Mouse (Mus musculus) embryonic facial prominence, embryonic 11.5 days (tissue): ENCODE results near the gene Defb13. TPM values are rescaled to one million over a fixed set of nuclear protein-coding genes. Genes with fewer than 3 reads are reported as not detected.
A peak's percentile ranks its signal among the peaks of the same experiment; 100 is the strongest.

Source experiments
- ATAC-seq: fragments of 200-750 bp; cut with Nextera tagmentation; replicated peaks from 2 replicates; pipeline ENCODE4 v1.8.0; 2017; ENCODE audit warnings: low read depth; ENCODE audit not compliant: insufficient number of reproducible peaks, low FRiP score, low TSS enrichment
- DNase-seq: peaks from one replicate; pipeline ENCODE4 v3.0.0-alpha.2; 2015; ENCODE audit warnings: low spot score
- H3K27ac ChIP-seq: fragments of 300-500 bp; sonication (generic); replicated peaks from 2 replicates; pipeline ENCODE4 v1.5.1; 2014; ENCODE audit warnings: mild to moderate bottlenecking, low read depth, low read length, control low read depth
- H3K27me3 ChIP-seq: fragments of 300-500 bp; sonication (generic); 2 replicates; pipeline ENCODE4 v1.6.1; 2014; ENCODE audit warnings: mild to moderate bottlenecking, low read length, moderate library complexity, mixed read lengths; ENCODE audit not compliant: control insufficient read depth, insufficient read depth
- H3K36me3 ChIP-seq: fragments of 300-500 bp; sonication (generic); replicated peaks from 2 replicates; pipeline ENCODE4 v1.6.1; 2014; ENCODE audit warnings: low read depth, mild to moderate bottlenecking, low read length, moderate library complexity, mixed read lengths; ENCODE audit not compliant: control insufficient read depth, insufficient read depth
- H3K4me1 ChIP-seq: fragments of 300-500 bp; sonication (generic); 2 replicates; pipeline ENCODE4 v1.6.1; 2014; ENCODE audit warnings: low read length, mixed read lengths; ENCODE audit not compliant: control insufficient read depth, insufficient read depth
- H3K4me2 ChIP-seq: fragments of 300-500 bp; sonication (generic); 2 replicates; pipeline ENCODE4 v1.6.1; 2014; ENCODE audit warnings: low read depth, mild to moderate bottlenecking, control low read depth, low read length, moderate library complexity
- H3K4me3 ChIP-seq: fragments of 300-500 bp; sonication (generic); 2 replicates; pipeline ENCODE4 v1.5.1; 2014; ENCODE audit warnings: low read depth, low read length, control low read depth
- H3K9ac ChIP-seq: fragments of 300-500 bp; sonication (generic); replicated peaks from 2 replicates; pipeline ENCODE4 v1.6.1; 2014; ENCODE audit warnings: mild to moderate bottlenecking, control low read depth, low read length
- H3K9me3 ChIP-seq: fragments of 300-500 bp; sonication (generic); replicated peaks from 2 replicates; pipeline ENCODE4 v1.6.1; 2016; ENCODE audit warnings: mild to moderate bottlenecking, low read length, inconsistent platforms, mixed read lengths; ENCODE audit not compliant: control insufficient read depth
- WGBS: fragments of 180-500 bp; shearing (Covaris S2); extraction: QIAGEN DNeasy Blood & Tissue Kit; methylation state at CpG from one replicate; pipeline ENCODE4 v1.1.7; 2014; 5-methylcytosine and 5-hydroxymethylcytosine counted together
- polyA plus RNA-seq: library from polyadenylated mRNA; unstranded; fragments of >200 nt; fragmentation: Nextera tagmentation; extraction: Ambion mirVana; gene quantifications from 2 replicates; pipeline ENCODE4 v1.2.1, GENCODE M21; 2014

Gene Defb13
- polyA plus RNA-seq, 1 experiment from 2014 or later, result not detected

GRCm38 (mm10) chr8:21992184-21992583 is 45.6 kb downstream of the Defb13 start:
- H3K9ac ChIP-seq, result no peak overlapping the region
- H3K36me3 ChIP-seq, result no peaks in the 10 kb centered on the region
- H3K4me2 ChIP-seq, result no peak overlapping the region
- ATAC-seq (0 out of 2 replicates have a peak, but pooled peaks have one; percentile 34), DNase-seq (peak; percentile 51)
- WGBS, result 19% methylated on average over 6 of the region's 6 CpGs
- no peaks in the 10 kb centered on the region for H3K4me1 ChIP-seq
- no peak overlapping the region for H3K27ac ChIP-seq
- no peaks in the 10 kb centered on the region for H3K9me3 ChIP-seq
- no peak overlapping the region for H3K4me3 ChIP-seq
- no peaks in the 10 kb centered on the region for H3K27me3 ChIP-seq

GRCm38 (mm10) chr8:21995181-21995580 is 48.6 kb downstream of the Defb13 start:
- no peak overlapping the region for H3K9ac ChIP-seq
- H3K27me3 ChIP-seq, result no peaks in the 10 kb centered on the region
- 47% methylated on average over 3 of the region's 3 CpGs for WGBS
- no peaks in the 10 kb centered on the region for H3K36me3 ChIP-seq
- H3K4me1 ChIP-seq, result no peaks in the 10 kb centered on the region
- no peak overlapping the region for H3K27ac ChIP-seq
- no peaks in the 10 kb centered on the region for H3K9me3 ChIP-seq
- H3K4me3 ChIP-seq, result no peak overlapping the region
- DNase-seq, result peak; percentile 63
- H3K4me2 ChIP-seq, result no peak overlapping the region
- no peak for ATAC-seq

Other genes with a start within 250 kb of the Defb13 start
- not detected in 2 replicates for gene AY761184, start 243.1 kb upstream of the Defb13 start, polyA plus RNA-seq
- not detected in 2 replicates for gene Defa24, start 212.3 kb upstream of the Defb13 start, polyA plus RNA-seq
- gene Defb50, start 123.2 kb upstream of the Defb13 start, polyA plus RNA-seq, result not detected in 2 replicates
- gene Defb2, start 106.8 kb upstream of the Defb13 start, polyA plus RNA-seq, result not detected in 2 replicates
- not detected in 2 replicates for gene Defb10, start 87.9 kb upstream of the Defb13 start, polyA plus RNA-seq
- gene Defb9, start 61.3 kb upstream of the Defb13 start, polyA plus RNA-seq, result not detected in 2 replicates
- gene Defb11, start 40.4 kb upstream of the Defb13 start, polyA plus RNA-seq, result not detected in 2 replicates
- gene Defb15, start 14.1 kb upstream of the Defb13 start, polyA plus RNA-seq, result not detected in 2 replicates
- not detected in 2 replicates for gene Defb35, start 8.4 kb upstream of the Defb13 start, polyA plus RNA-seq
- gene Fam90a1a, start 12.0 kb downstream of the Defb13 start, polyA plus RNA-seq, result not detected in 2 replicates
- gene Ccdc70, start 23.0 kb downstream of the Defb13 start, polyA plus RNA-seq, result not detected in 2 replicates
- gene Atp7b, start 113.5 kb downstream of the Defb13 start, polyA plus RNA-seq, result 0.90 and 1.4 TPM in 2 replicates
- gene Alg11, start 114.0 kb downstream of the Defb13 start, polyA plus RNA-seq, result 35.4 and 36.6 TPM in 2 replicates
- gene Nek5, start 178.3 kb downstream of the Defb13 start, polyA plus RNA-seq, result 0.28 TPM in 1 of 2 replicates, not detected in the other
- 7.1 TPM in 2 replicates for gene Nek3, start 219.7 kb downstream of the Defb13 start, polyA plus RNA-seq
- 62.6 and 66.9 TPM in 2 replicates for gene Ckap2, start 239.1 kb downstream of the Defb13 start, polyA plus RNA-seq
- gene Vps36, start 246.0 kb downstream of the Defb13 start, polyA plus RNA-seq, result 38.6 and 41.1 TPM in 2 replicates